Mouse (Mus musculus): ENCODE results near the gene Snx3.

Gene Snx3

GRCm38 (mm10) chr10:42577525-42578280 lies 75.9 kb downstream of the Snx3 start:
- no peak for DNase-seq (ENCODE audit: low read depth in 1 of 2, low spot score in 2 of 2)

DNA sequence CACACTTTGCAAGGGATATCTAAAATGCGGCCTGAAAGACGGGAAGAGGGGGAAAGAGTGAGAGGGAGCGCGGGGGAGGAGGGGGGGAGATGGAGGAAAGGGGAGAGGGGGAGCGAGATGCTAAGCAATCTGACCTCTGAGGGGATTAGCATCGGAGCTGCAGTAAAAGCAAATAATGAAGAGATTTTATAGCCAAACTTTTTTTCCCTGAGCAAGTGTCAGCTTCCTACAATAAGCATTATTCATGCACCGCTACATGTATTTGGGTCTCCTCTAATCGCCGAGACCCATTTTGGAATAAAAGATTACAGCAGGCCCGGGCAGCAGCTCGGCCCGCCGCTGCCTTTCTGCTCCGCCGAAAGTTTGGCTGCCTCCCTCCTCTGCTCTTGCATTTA lies 76.4 kb downstream of the Snx3 start:
- DNase-seq (ENCODE audit: low read depth in 1 of 2, low spot score in 2 of 2) = no peak

GRCm38 (mm10) chr10:42578698-42579474 lies 77.1 kb downstream of the Snx3 start:
- DNase-seq (ENCODE audit: low read depth in 1 of 2, low spot score in 2 of 2) = no peak

DNA sequence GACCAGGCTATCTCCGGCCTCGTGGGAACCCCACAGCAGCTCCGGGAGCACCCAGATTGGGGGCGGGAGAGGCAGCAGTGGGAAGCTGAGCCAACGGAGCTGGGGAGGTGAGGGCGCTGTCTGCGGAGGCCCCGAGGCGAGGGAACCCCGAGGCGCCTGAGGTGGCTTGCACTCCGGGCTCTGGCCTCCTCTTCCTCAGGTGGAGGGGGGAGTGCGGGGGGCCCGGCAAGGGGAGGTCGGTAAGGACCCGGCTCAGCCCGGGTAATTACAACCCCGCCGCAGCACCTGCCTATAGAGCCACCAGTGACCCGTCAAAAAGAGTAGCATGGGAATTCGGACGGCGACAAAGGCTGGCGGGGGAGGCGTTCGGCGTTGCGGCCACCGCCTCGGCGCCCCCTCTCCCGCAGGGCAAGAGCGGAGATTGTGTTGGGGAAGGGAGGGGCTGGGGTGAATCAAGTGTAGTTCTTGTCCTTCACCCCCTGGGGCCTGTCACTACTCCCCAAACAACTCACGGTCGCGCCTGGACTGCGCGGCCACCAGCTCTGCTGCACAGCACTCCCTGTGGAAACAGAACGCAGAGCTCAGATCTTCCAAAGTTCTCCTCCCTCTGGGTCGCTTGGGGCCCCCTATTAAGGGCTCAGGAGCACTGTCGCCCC lies 77.8 kb downstream of the Snx3 start:
- no peak for DNase-seq (ENCODE audit: low read depth in 1 of 2, low spot score in 2 of 2)

DNA sequence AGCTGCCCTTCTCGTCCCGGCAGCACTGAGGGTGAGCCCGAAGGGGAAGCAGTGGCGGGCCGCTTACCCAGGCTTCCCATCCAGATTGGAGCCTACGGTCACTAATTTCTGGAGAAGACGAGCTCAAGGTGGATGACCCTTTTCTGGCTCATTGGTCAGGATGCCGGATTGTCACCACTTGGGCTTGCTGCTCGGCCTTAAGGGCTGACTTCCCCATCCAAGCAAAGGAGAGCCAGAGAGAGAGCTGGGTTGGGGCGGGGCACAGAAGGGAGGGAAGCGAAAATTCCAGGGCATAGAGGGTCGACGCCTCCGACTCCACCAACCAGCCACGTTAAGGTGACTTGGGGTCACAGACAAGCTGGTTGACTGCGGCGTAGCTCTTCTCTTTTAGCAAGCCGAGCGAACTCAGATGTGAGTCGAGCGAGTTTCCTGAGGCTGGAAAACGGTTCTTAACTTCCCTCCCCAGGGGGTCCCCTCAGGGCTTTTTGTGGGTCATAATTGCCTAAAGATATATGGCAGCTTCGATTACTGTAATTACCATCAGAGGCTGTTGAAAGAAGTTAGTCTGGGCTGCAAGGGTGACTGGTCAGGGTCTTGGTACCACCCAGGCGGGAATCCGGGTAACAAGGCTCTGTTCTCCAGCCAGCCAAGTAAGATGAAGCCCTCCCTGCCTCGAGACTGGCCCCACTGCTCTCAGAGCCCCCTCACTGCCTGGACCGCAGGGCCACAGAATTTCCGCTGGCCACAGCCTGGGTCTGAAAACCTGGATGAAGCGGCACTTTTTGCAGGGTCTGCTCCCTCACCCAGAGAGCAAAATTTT lies 78.5 kb downstream of the Snx3 start:
- no peak for DNase-seq (ENCODE audit: low read depth in 1 of 2, low spot score in 2 of 2)

DNA sequence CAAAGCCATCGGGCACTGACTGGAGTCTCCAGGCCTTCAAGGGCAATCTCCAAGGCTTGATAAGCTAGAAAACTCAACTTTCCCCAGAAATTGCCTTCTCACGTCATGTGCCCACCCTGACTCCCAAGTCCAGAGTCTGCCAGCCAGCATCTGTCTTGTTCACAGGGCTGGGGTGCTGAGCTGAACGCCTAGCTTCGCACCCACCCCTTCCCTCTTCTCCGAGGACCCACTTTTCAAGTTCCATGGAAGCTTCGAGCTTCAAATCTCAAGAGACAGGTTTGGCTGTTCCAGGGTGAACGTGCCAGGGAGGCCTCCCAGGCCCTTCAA lies 79.1 kb downstream of the Snx3 start:
- DNase-seq (ENCODE audit: low read depth in 1 of 2, low spot score in 2 of 2) = no peak

DNA sequence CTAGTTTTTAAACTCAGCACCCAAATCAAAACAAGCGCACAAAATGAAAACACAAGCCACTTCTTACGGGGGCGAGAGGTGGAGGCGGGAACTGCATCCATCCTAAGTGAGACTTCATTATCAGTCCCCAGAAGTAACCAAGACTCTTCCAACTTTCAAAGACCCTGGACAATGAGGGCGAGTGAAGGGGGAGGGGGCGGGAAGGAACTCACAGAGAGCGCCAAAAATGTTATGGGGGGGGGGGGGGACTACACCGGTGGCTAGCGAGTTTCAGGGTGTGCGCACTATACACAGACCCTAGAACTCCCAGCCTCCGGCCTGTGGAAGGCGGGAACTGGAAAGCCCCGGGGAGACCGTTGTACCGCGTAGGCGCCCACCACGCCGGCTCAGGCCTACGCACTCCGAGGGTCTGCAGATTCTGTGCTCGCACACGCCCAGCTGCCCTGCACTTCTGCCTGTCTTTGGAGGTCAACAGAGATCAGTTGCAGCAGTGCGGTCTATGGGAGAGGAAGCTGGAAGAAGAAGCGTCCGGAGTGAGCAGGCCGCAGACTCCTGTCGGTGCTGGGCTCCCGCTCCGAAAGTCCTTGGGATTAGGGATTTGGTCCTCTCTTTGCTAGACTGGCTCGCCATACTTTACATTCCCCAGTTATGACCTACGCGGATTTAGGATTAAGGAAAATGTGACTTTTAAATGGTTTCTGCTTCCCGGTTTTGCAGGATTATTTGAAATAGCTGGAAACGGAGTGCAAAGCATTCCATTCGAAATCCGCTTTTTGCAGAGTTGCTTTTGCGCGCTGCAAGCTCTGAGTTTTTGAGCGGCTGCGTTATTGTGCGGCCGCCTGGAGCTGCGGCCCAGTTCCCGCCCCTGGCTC lies 80.1 kb downstream of the Snx3 start:
- DNase-seq (ENCODE audit: low read depth in 1 of 2, low spot score in 2 of 2) = no peak

GRCm38 (mm10) chr10:42582566-42583110 lies 80.8 kb downstream of the Snx3 start:
- DNase-seq (ENCODE audit: low read depth in 1 of 2, low spot score in 2 of 2) = no peak

DNA sequence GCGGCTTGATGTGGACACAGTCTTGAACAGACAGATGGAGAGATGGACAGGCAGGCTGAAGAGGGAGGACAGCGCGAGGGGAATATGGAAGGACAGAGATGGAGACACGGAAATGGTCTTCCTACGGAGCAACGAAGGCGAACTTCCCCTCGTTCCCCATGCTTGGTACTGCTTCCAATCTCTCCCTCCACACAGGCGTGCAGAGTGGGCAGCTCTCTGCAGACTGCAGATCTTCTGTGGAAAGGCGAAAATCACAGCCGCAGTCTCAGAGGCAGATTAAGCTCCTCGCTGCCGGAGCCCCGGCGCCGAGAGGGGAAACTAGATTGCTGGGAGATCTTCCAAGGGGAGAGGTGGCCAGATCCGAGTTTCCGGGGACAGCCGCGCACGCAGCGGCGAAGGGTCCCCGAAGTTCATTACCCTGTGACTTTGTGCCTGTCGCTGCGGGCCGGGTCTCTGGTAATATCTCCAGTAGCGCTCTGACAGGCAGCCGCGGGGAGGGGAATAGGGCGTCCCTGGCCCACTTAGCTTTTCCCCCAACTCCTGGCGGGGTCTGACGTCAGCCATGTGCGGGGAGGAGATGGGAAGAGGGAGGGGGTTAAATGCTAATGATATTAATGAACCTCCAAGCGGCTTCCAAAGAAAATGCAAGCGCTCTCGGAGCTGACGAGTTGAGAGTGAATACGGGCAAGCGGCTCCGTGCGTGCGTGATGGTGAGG lies 81.5 kb downstream of the Snx3 start, which contains the start of the genes Nr2e1 and Ostm1:
Nr2e1 (minus strand) TSS at position 476 of the 716 bp plus-strand sequence.
Ostm1 (plus strand) TSS at position 666 of the 716 bp plus-strand sequence.
- no peak for DNase-seq (ENCODE audit: low read depth in 1 of 2, low spot score in 2 of 2)

- DNase-seq (ENCODE audit: low read depth in 1 of 2, low spot score in 2 of 2) = no peak
Measured at GRCm38 (mm10) chr10:42583902-42584435, 82.1 kb downstream of the Snx3 start.

- DNase-seq (ENCODE audit: low read depth in 1 of 2, low spot score in 2 of 2) = no peak
Measured at GRCm38 (mm10) chr10:42584436-42584983, 82.7 kb downstream of the Snx3 start.
